Mouse (Mus musculus): ENCODE measurements at regions not wholly inside any gene's neighbourhood (a gene's known extent, or its start where the extent isn't known, plus 50 kb on each side); places are given as distances from the start of the nearest gene placed in this dataset.

DNA sequence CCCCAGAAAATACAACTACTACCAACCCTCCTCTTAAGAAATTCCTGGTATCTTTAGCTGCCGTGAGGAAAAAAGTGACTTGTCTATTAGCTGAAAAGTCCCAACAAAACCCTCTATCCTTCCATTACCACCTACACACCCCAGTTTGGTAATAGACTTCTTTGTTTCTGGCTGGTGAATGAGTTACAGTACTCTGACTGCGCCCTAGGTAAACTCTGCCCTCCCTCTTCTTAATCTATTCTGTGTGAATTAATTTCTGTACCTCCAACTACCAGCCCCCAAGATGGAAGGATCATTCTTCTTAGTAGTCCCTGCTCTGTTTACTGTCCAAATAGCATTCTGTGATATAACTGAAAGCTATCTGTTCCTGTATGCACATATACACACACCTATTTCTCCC lies 245.4 kb downstream of the Pik3r1 start:
- ATAC-seq (replicated peaks; ENCODE audit: low read depth, poor library complexity, severe bottlenecking): no peak

- no peak for ATAC-seq (replicated peaks; ENCODE audit: low read depth, poor library complexity, severe bottlenecking)
Measured at GRCm38 (mm10) chr13:101513354-101513753, 254.7 kb downstream of the Pik3r1 start.

DNA sequence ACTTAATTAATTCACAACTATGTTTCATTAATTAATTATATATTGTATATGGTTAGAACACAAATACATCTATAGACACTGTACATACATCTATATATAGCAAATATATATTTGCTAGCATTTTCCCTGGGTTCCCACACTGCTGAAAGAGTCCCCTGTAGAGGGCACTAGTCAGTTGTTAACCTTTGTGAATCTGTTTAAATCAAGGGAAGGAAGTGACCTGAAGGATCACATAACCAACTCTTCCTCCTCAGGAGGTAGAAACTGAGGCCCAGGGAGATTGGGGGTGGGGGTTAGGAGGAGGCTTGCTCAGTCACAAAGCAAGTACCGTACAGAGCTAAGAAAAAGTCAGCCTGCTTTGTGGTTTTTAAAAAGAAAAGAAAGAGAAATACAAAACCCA lies 258.1 kb downstream of the Pik3r1 start:
- ATAC-seq (replicated peaks; ENCODE audit: low read depth, poor library complexity, severe bottlenecking): peak; percentile 74

DNA sequence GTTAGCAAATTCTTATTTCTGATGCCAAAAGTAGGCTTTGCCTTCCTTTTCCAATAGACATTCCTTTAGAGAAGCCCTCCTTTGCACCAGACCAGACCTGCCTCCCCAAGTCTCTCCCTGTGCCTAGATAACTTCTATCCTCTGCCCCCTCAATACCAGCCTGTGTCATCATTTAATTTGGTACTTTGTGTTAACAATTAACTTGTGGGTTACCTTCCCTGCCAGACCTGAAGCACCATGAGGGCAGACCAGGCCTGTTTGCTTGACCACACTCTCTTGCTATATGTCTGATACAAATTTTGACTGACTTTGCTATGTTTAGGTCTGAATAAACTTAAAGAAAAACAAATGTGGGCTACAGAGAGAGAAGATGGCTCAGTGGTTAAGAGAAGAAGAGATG lies 259.7 kb downstream of the Pik3r1 start:
- ATAC-seq (replicated peaks; ENCODE audit: low read depth, poor library complexity, severe bottlenecking): no peak

GRCm38 (mm10) chr13:101506696-101507095 lies 261.3 kb downstream of the Pik3r1 start:
- ATAC-seq (replicated peaks; ENCODE audit: low read depth, poor library complexity, severe bottlenecking): peak; percentile 53; the same call in 1 of the 2 replicates

DNA sequence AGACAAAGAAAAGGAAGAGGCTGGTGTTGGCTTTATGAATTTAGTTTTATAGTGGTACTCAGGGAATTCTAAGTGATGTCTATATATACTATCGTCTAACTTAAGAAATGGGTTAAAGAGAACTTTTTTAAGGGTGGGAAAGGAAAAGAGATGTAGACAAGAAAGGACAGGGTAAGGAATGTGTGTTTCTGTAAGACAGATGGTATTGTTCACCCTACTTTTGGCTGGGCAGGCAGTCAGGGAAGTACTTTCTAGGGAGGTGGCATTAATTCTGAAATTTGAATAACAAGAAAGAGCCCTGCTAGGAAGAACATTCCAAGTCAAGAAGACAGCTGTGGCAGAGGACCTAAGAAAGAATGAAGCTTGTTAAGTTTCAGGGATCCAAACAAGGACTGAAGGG lies 263.0 kb downstream of the Pik3r1 start:
- ATAC-seq (replicated peaks; ENCODE audit: low read depth, poor library complexity, severe bottlenecking): no peak

GRCm38 (mm10) chr13:101504241-101504640 lies 263.8 kb downstream of the Pik3r1 start:
- ATAC-seq (replicated peaks; ENCODE audit: low read depth, poor library complexity, severe bottlenecking): no peak

DNA sequence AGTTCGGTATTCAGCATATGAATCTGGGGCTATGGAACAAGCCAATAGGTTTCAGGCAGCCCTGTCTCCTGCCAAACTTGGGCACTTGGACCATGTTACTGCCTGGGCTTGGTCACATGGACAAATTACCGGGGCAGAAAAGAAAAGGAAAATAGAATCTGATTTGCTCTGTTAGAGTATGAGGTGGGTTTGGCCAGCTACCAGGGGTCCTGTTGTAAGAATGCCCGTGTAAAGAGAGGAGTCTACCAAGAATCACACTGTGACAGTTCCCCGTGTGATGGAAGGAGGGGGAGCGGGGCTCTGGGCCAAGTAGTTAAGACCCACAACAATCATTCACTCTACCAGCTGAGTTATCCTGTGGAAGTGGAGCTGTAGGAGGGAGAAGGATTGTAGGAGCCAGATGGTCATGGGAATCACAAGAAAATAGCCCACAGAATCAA lies 266.2 kb downstream of the Pik3r1 start:
- ATAC-seq (replicated peaks; ENCODE audit: low read depth, poor library complexity, severe bottlenecking): no peak

GRCm38 (mm10) chr13:101501061-101501460 lies 267.0 kb downstream of the Pik3r1 start:
- ATAC-seq (replicated peaks; ENCODE audit: low read depth, poor library complexity, severe bottlenecking): peak; percentile 62

- no peak for ATAC-seq (replicated peaks; ENCODE audit: low read depth, poor library complexity, severe bottlenecking)
Measured at GRCm38 (mm10) chr13:101491835-101492234, 276.2 kb downstream of the Pik3r1 start.

DNA sequence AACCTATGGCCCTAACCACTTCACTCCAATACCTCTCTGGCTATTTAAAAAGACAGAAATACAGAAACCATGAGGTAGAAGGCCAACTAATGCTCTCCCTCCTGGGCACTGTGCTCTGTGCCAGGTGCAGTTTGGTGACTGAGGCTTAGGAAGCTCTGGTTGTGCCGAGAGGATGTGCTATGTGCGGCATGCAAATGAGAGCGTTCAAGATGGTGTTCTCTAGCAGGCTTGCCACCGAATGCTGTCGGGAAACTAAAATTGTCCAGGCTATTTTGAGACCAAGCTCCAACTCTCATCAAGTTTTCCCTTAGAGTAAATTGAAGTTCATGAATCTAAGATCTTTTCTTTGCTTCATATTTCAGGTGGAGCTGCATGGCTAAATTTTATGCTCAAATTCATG lies 277.1 kb downstream of the Pik3r1 start:
- ATAC-seq (replicated peaks; ENCODE audit: low read depth, poor library complexity, severe bottlenecking): no peak

GRCm38 (mm10) chr13:101487621-101488020 lies 280.4 kb downstream of the Pik3r1 start:
- no peak for ATAC-seq (replicated peaks; ENCODE audit: low read depth, poor library complexity, severe bottlenecking)

GRCm38 (mm10) chr13:101485823-101486222 lies 282.2 kb downstream of the Pik3r1 start:
- ATAC-seq (replicated peaks; ENCODE audit: low read depth, poor library complexity, severe bottlenecking): no peak

DNA sequence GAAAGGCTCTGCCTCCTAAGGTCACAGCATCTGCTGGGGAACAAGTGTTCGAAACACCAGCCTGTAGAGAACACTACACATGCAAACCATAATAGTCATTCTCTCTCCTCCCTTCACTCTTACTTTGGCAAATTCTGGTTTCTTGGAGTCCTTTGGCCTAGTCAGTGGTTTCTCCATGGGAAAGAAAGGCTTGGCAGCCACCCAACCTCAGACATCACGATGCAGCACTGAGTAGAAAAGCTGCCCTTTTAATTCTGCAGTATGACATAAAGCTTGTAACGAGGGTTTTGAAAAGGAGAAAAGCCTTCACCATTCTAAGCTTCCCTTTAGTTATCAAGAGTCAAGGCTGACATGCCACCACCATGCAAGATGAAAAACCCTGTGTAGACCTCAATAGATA lies 284.2 kb downstream of the Pik3r1 start:
- no peak for ATAC-seq (replicated peaks; ENCODE audit: low read depth, poor library complexity, severe bottlenecking)

DNA sequence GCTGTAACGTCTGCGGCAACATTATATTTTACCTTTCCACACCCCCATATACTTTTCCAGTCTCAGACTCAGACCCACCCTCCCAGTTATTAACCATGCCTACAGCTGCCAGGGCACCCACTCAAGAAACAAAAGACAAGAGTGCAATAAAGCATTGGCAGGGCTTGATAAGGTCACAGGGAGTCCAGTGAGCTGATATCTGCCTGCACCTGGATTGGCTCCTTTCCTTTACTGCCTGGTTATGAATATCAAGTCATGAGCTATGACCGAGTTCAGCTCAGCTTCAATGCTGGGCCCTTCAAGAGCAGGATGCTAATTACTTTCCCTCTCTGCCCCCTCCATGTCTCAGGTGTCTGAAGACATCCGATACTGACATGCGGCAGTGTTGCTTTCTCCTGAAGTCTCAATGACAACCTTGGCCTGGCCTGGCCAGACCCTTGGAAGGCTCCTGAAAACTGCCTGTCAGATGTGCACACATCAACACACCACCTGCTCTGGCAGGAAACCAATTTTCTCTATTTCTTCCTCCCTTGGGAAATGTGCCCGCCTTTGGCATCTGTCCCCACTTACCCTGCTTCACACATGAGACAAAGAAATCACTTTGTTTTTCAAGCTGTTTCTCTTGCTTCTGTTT lies 286.3 kb downstream of the Pik3r1 start:
- no peak for ATAC-seq (replicated peaks; ENCODE audit: low read depth, poor library complexity, severe bottlenecking)

DNA sequence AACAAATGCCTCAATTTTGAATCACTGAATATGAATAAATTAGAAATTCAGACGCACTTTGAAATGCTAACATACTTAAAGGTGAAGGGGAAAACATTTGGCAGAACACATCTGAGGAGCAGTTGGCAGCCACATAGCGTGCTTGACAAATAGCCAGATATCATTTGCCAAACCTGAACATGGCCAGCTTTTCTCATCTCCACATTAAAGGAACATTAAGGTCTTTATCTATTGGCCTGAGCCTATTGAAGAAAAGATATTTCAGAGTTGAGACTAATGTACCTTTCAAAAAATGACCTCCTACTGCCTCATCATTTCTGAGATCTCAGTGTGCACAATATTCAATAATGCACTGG lies 288.7 kb downstream of the Pik3r1 start:
- ATAC-seq (replicated peaks; ENCODE audit: low read depth, poor library complexity, severe bottlenecking): no peak

DNA sequence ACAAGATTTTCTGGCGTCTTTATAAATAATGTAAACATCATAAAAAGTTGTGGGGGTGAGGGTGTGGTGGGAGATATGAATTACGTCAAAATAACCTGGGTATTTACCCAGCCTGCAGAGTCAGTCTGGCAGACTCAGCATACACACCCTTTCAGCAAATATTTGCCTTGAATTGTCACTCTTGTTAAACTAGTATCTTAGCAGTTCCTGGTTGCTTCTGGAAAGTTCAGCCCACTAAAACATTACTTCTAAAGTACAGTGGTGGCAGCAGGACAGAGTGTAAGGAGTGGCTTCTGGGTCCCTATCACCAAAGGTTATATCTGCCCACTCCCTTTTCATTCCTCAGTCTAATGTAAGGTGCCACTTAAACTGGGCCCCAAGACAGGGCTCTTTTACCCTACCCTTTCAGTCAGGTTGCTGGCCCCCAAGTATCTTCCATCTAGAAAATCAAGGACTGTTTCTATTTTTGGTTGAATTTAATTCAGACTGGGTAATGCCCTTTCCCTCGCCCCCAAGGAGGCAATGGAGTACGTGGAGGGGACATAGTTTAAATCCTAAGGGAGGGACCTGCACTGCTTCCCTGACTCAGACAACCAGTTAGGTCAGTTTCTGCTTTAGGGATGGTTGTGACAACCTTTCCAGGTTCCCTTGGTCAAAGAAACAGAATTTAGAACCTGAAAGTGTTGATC lies 289.3 kb downstream of the Pik3r1 start:
- ATAC-seq (replicated peaks; ENCODE audit: low read depth, poor library complexity, severe bottlenecking): no peak

DNA sequence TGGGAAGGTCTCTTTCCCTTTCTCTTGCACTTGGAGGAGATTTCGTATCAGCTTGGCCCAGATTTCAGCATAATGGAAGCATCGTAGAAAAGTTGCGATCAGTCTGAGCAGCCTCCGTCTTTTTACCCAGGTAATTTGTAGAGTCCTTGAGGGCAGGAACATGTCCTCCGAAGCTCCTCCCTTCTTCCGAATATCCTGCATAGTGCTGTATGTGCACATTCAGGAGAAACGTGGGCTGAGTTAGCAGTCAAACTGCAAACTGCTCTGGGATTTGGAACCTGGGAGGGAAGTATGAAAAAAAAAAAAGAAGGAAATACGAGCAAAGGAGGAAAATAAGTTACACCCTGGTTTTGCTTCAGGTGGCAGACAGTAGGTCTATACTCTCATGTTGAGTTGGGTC lies 294.7 kb downstream of the Pik3r1 start:
- ATAC-seq (replicated peaks; ENCODE audit: low read depth, poor library complexity, severe bottlenecking): no peak

DNA sequence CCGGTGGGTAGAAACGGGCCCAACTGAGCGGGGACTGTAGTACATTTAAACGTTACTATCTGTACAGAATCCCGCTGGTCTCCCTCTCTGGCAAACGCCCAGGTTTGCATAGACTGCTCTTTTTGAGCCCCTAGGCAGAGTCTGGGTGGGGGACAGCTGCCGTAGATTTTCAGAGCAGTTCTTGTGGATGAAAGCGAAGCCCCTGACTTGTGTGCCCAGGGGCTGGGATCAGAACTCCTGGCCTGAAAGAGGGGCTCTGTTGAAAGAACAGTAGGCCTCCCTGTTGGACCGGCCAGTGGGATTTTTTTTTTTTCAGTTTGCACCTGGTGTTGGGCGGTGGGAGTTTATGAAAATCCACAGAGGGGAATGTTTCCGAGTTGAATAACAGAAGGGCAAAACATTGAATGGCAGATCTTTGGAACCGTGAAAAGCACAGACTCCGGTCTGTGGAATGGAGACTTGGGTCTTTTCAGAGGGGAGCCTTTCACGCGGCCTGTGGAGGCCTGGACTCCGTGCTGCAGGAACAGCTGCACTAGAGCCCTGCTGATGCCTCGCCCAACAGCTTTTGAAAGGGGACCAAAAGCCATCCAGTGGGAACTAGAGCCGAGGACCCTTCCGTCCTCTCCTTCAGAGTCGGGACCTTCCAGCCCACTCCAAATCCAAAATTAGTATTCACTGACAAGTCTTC lies 297.3 kb downstream of the Pik3r1 start:
- no peak for ATAC-seq (replicated peaks; ENCODE audit: low read depth, poor library complexity, severe bottlenecking)

DNA sequence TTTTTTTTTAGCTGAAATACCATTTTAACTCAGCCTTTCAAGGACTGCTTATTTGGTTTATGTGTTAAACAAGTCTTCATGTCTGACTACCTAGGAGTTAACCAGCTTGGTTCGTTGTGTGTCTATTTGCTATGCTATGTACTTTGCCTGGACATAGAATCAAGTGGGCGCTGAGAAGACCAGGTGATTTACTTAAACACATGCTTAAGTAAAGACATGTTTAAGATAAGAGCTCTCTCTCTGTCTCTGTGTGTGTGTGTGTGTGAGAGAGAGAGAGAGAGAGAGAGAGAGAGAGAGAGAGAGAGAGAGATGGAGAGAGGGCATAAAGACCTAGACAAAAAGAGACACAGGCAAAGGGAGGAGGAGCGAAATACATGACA lies 302.3 kb downstream of the Pik3r1 start:
- ATAC-seq (replicated peaks; ENCODE audit: low read depth, poor library complexity, severe bottlenecking): no peak

- ATAC-seq (replicated peaks; ENCODE audit: low read depth, poor library complexity, severe bottlenecking): no peak
Measured at GRCm38 (mm10) chr13:101464928-101465747, 302.9 kb downstream of the Pik3r1 start.

Measured in common myeloid progenitor, adult 5-6 weeks (primary cell).